Mouse (Mus musculus) large intestine, adult 2 months (tissue): ENCODE measurements around the gene Ube2cbp. TPM values are rescaled to one million over a fixed set of nuclear protein-coding genes. Genes with fewer than 3 reads are reported as not detected.

Source experiments
- DNase-seq: peaks from one replicate; pipeline ENCODE4 v3.0.0-alpha.2; 2012; ENCODE audit warnings: low read depth, low spot score
- WGBS: fragments of 180-500 bp; shearing (Covaris S2); methylation state at CpG from one replicate; pipeline ENCODE4 v1.1.7; 2018; 5-methylcytosine and 5-hydroxymethylcytosine counted together
- polyA plus RNA-seq: library from polyadenylated mRNA; depleted of rRNA; stranded (reverse); fragments of >200 nt; gene quantifications from 2 replicates; pipeline ENCODE4 v1.2.3, GENCODE M21; 2012

Ube2cbp gene
- polyA plus RNA-seq, 1 experiment = 1.5 TPM

GRCm38 (mm10) chr9:86438337-86439009 lies 26.3 kb downstream of the Ube2cbp start:
- DNase-seq = no peak
- WGBS = 76% methylated on average over 11 of the region's 11 CpGs

GRCm38 (mm10) chr9:86436608-86437007 lies 28.1 kb downstream of the Ube2cbp start:
- WGBS = 97% methylated on average over 8 of the region's 8 CpGs
- DNase-seq = no peak

DNA sequence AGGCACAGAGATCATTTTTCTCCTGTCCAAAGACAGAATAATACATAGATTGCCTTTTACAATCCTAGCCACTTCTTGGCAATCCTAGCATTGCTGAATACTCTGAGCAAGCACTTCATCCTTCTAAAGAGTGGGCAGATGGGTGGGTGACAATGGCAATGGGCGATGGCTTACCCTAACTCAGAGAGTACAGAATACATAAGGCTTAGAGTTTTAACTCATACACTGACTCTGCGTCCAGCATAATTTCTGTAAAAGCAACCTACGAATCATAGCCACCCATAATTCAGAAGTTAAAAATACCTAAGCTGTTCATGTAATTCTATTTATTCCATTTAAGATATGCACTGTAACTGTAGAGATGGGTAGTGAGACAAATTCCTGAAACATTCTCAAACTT lies 29.2 kb downstream of the Ube2cbp start:
- 96% methylated on average over 3 of the region's 3 CpGs for WGBS
- no peak for DNase-seq

DNA sequence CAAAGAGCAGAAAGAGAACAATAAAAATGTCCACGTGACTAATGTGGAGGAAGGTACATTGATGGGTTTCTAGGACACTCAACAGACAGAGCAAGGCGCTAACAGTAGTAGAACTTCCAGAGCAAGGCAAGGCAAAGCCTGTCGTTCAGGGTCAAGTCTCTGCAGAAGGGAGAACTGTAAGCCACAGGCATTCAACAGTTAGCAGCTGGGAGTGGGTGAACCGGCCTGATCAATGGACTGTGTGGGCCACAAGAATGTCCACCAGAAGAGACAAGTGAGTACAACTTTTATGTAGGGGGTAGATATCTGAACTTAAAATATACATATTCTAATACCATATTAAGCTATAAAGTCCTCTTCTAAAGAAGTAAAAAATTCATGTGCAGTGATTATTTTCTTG lies 41.4 kb downstream of the Ube2cbp start:
- no peak for DNase-seq
- WGBS = 78% methylated on average over 4 of the region's 4 CpGs

- no peak for DNase-seq
- 68% methylated on average over 6 of the region's 6 CpGs for WGBS
Observed at GRCm38 (mm10) chr9:86419366-86419765, 45.4 kb downstream of the Ube2cbp start.

- WGBS = 95% methylated on average over 1 of the region's 1 CpGs
- no peak for DNase-seq
Observed at GRCm38 (mm10) chr9:86417971-86418370, 46.8 kb downstream of the Ube2cbp start.

- WGBS = 74% methylated on average over 6 of the region's 6 CpGs
- DNase-seq = no peak
Observed at GRCm38 (mm10) chr9:86395785-86396184, 69.0 kb downstream of the Ube2cbp start.

- WGBS = 69% methylated on average over 1 of the region's 1 CpGs
- no peak for DNase-seq
Observed at GRCm38 (mm10) chr9:86395012-86395411, 69.7 kb downstream of the Ube2cbp start.

DNA sequence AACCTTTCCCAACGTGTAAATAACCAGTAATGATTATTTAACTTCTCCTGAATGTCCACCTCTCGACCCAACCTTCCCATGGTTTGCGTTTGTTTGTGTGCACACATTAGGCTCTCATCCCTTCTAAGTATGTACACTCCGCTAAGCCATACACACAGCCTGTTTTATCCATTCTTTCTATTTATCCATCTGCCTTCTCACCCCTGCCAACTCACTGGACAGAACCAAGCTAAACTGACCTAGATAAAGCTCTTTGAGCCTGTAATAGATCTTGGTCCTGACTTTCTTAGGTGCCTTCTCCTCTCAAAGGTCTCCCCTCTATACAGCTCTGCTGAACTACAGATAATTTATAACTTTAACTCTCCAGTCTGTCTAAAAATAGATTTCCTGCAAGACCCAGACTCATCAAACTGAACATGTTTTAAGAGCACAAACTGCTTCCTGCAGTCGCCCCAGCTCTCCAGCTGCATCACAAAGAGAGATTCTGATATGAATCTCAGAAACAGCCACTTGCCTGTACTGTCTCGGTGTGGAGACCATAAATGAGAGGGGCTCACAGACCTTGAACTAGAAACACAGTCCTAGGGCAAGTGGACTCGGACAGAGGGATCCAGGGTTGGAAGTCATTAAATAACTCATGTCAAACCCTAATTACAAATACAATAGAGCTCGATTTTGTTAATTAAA lies 71.0 kb downstream of the Ube2cbp start:
- DNase-seq = no peak
- WGBS = 53% methylated on average over 8 of the region's 8 CpGs

DNA sequence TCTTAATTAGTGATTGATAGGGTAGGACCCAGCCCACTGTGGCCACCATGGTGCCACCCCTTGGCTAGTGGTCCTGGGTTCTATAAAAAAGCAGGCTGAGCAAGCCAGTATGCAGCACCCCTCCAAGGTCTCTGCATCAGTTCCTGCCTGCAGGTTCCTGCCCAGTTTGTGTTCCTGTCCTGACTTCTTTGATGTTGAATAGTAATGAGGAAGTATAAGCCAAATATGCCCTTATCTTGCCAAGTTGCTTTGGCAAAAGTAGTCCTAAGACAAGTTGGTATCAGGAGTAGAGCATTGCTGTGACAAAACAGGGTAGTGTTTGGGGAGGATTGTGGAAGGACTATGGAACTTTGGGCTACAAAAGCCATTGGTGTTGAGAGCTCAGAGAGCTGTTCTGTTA lies 73.3 kb downstream of the Ube2cbp start:
- DNase-seq = no peak

GRCm38 (mm10) chr9:86390713-86391112 lies 74.0 kb downstream of the Ube2cbp start:
- no peak for DNase-seq
- 97% methylated on average over 2 of the region's 2 CpGs for WGBS

- WGBS = 62% methylated on average over 4 of the region's 4 CpGs
- no peak for DNase-seq
Observed at GRCm38 (mm10) chr9:86388538-86388937, 76.2 kb downstream of the Ube2cbp start.

DNA sequence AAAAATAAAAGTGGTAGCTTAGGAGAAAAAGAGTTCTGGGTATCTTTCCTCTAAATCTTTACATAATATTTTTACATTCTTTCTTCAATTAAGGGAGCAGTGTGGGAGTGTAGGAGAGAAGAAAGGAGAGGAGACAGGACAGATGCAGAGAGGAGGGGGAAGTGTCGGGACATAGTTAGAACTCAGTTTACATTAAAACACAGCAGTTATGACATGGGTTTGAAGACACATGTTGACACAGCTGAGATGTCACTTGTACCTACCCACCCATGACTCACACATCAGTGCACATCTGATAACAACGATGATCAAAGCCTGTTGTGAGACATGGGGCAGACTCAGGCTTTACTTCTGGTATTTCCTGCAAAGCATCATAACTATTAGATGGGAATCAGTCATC lies 87.8 kb downstream of the Ube2cbp start:
- 41% methylated on average over 2 of the region's 2 CpGs for WGBS
- DNase-seq = no peak

DNA sequence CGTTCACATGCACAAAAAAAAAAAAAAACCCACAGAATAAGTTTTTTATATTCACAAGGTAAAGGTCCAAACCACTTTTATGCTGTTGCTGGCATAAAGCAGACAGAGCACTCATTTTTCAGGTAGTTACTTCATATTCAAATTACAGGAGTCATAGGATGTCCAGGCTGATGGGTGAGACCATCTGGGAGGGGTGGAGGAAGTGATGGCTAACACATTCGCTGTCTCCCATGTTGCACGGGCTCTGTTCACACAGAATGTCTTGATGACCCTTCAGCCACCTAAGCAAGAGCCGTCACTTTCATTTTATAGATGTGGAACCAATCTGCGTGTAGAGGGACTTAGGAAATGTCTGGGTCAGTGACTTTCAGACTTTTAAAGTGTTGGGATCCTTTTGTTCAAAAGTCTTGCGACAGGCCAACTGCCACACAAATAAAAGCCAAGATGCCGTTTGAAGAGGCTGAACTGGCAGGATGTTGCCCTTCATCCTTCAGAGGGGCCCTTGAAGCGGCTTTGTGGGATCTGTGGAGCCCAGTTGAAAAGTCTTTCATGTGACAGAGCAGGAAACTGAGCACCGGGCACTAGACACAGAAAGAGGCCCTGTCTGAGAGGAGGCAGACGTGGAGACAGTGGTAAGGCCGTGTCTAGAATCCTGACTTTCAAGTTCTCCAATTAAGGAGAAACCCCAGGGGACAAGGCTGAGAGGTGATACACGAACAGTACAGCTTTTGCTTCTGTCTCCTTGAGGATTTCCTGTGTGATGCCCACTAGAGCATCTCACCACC lies 91.8 kb downstream of the Ube2cbp start:
- 73% methylated on average over 12 of the region's 12 CpGs for WGBS
- no peak for DNase-seq

DNA sequence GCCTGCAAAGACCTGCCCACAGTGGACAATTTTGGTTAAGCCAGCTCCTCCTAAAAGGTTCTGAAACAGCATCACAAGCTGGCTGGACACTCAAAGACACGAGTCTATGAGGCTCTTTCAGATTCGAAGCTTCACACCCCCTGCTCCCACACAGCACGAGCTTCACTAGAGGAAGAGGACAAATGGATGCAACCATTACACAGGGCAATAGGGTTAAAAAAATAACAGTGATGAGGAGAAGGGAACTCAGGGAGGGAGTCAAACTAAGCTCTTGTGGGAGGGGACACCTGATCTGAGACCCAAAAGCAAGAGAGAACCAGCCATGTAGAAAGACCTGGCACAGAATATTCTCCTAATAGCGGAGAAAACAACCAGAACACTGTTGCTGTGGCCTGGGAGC lies 95.5 kb downstream of the Ube2cbp start:
- DNase-seq = no peak
- 84% methylated on average over 4 of the region's 4 CpGs for WGBS

DNA sequence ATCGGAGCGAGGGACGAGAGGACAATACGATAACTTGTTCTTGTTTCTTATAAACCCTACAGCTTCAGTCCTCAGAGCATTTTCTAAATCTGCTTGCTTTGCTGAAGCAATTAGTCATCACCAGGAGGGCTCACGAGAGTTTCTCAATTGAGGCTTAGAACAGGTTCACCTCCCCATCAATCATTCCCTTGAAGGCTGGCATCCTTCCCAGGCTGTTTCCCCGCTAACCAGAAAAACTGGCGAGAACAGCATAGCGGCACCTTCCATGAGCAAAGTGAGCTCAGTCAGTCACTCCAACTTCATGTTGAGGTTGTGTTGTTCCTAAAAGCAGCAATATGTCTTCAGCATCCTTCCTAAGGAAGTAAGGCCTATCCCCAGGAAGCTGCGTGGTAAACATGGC lies 104.2 kb downstream of the Ube2cbp start:
- no peak for DNase-seq

GRCm38 (mm10) chr9:86355851-86356250 lies 108.9 kb downstream of the Ube2cbp start:
- 88% methylated on average over 3 of the region's 3 CpGs for whole genome bisulfite sequencing
- no peak for DNase-seq

More for the DNA sequence above, 104.2 kb downstream of the Ube2cbp start:
- WGBS = 73% methylated on average over 9 of the region's 9 CpGs

- 81% methylated on average over 3 of the region's 3 CpGs for WGBS
- no peak for DNase-seq
Observed at GRCm38 (mm10) chr9:86351491-86351890, 113.3 kb downstream of the Ube2cbp start.

DNA sequence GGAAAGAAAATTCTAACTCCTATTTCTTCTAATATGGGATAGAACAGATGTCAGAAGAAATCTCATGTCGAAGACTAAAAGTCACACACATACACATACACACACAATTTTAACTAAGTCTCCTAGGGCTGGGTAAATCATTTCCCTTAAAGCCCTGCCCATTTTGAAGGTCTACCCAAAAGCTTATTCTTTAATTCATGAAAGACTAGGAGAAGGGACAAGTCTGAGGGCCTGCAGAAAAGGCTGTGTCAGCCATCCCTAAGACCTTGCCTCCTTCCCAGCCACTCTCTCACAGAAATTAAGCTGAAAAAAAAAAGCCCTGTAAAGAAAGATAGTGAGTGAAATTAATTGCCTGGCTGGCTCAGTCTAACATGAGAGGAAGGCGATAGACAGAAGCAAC lies 128.0 kb downstream of the Ube2cbp start:
- DNase-seq = no peak
- 72% methylated on average over 2 of the region's 2 CpGs for WGBS

- 20% methylated on average over 3 of the region's 3 CpGs for WGBS
- no peak for DNase-seq
Observed at GRCm38 (mm10) chr9:86336361-86336760, 128.4 kb downstream of the Ube2cbp start.

- DNase-seq = peak; percentile 2
- 17% methylated on average over 4 of the region's 4 CpGs for WGBS
Observed at GRCm38 (mm10) chr9:86335588-86335987, 129.2 kb downstream of the Ube2cbp start.
